Mouse (Mus musculus) left cerebral cortex, postnatal 25 days (tissue): ENCODE measurements around the gene Ngfr. TPM values are rescaled to one million over a fixed set of nuclear protein-coding genes. Genes with fewer than 3 reads are reported as not detected.

ENCODE experiments used
- DNase-seq, 2 experiments: peaks; one replicate each; pipeline ENCODE4 v3.0.0; 2022; ENCODE audit warnings: low spot score in 2 of 2, mixed read lengths in 1 of 2
- intact Hi-C: fragments of 180-260 bp; cut with DNase I; formaldehyde crosslinking; loops from one replicate; pipeline ENCODE4 v1.15.1; 2025
- total RNA-seq, 2 experiments: library from RNA; stranded (reverse); gene quantifications; 2 replicates each; pipeline ENCODE4 v1.2.3; 2021

The Ngfr gene
- total RNA-seq, 2 experiments from 2014 or later: 1.1 to 1.7 TPM

GRCm38 (mm10) chr11:95532353-95533072, 55.0 kb downstream of the Ngfr start:
- no peak for DNase-seq
- intact Hi-C loops: loop anchor here (1.0 kb wide), 2 partner anchors 54 to 117 kb away; no protein-coding TSS in a partner anchor

DNA sequence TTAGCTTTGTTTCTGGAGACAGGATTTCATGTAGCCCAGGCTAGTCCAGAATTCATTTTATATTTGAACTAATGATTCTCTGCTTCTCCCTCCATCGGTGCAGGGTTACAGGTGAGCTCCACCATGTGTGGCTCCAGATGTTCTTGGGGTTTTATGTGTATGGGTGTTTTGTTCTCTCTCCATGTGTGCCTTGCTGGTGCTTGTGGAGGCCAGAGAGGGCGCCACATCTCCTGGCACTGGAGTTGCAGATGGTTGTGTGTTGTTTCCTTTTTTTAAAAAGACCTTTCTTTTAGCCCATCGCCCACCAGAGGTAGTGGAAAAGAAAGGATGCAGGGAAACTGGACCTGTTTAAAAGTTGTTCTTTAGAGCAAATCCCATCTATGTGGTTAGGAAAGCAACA, 59.3 kb downstream of the Ngfr start:
- intact Hi-C loops: loop anchor here (10.0 kb wide), 1 partner anchor 213 kb away; the partner anchor contains the start of gene Kat7
- no peak for DNase-seq

DNA sequence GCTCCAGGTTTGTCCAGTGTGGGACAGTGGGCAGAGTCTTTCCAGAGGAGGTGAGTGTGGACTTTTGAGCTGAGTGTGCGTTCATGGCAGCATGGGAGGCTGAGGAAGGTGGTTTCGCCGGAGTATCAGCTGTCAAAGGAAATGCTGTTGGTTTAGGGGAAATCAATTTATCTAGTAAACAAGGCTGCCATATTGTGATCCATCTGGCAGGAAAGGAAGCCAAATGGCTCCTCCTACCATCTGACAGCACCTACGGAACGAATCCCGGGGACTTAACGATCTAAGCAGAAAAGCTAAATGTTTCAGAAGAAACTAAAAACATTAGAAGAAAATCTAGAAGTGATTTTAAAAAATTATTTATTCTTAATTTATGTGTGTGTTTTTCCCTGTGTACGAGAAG, 60.2 kb downstream of the Ngfr start:
- DNase-seq: no peak
- intact Hi-C loops: loop anchor here (10.0 kb wide), 1 partner anchor 213 kb away; the partner anchor contains the start of gene Kat7

GRCm38 (mm10) chr11:95521563-95521962, 66.0 kb downstream of the Ngfr start:
- intact Hi-C loops: loop anchor here (2.0 to 10.0 kb wide), 3 partner anchors 207 to 405 kb away; partner anchors contain the start of gene Kat7
- peak; percentile 77 to 84 for DNase-seq

DNA sequence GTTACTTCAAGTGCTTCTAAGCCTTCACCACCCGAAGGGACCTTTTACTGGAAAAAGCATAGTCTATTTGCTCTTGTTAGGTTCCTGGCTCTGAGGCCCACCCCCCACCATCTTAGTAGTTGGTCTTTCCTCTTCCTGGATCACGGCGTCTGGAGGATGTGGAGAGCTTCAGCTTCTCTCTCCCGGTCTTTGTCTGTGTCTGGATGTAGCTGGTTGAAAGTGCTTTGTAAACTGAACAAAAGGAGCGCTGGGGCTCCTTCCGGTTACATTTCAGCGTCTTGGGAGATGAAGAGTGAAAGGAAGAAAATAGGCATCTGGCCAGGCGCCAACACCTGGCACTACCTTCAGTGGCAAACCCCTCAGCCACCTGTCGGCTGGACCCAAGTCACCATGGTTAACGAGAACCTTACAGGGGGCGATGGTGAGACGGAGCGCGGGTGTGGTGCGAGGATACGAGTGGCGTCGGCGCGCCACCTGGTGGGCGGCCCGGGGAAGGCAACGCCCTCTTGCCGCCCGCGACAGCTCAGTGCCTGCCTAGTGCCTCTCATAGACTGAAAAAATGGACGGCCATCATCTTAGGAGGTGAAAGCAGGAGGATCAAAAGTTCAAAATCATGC, 67.0 kb downstream of the Ngfr start:
- intact Hi-C loops: loop anchor here (1.0 to 10.0 kb wide), 5 partner anchors 122 to 404 kb away; partner anchors contain the start of genes Kat7 and Slc35b1
- DNase-seq: peak; percentile 87 to 88

- intact Hi-C loops: loop anchor here (1.0 to 10.0 kb wide), 5 partner anchors 122 to 403 kb away; partner anchors contain the start of genes Kat7 and Slc35b1
- no peak for DNase-seq
Measured at GRCm38 (mm10) chr11:95519996-95520395, 67.5 kb downstream of the Ngfr start.

DNA sequence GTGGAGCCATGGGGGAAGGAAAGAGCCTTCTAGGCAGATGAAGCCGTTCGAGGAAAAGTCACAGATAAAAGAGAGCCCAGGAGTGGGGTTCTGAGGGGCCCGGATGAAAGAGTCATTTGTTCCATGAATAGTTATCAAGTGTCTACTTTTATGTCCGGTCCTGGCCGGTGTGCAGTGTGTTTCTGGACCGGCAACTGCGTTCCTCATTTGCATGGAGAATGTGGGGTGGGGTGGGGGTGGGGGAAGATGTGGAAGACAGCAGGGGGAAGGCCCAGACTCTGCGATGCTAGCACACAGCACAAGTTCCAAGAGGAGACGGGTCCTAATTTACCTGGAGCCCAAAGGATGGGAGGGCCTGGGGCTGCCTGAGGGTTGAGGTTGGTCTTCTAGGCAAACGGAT, 68.2 kb downstream of the Ngfr start:
- intact Hi-C loops: no loop called here
- DNase-seq: no peak

Other genes with a start within 250 kb of the Ngfr start
- 10 to 100 TPM; 65.6 to 66.0 TPM for gene Slc35b1, start 203.0 kb downstream of the Ngfr start, total RNA-seq
- gene Spop, start 173.7 kb downstream of the Ngfr start, total RNA-seq: 100 to 1,000 TPM; 183 to 188 TPM
- 10 to 100 TPM; 20.5 to 35.2 TPM for gene Nxph3, start 73.2 kb downstream of the Ngfr start, total RNA-seq
- gene Phb, start 79.2 kb upstream of the Ngfr start, total RNA-seq: 10 to 100 TPM; 80.2 to 81.4 TPM
- gene Zfp652, start 124.9 kb upstream of the Ngfr start, total RNA-seq: 10 to 100 TPM; 38.7 to 44.2 TPM
- 1 to 10 TPM in 1 of 2 experiments, under 1 TPM in 1; 0.73 to 1.9 TPM for gene B130006D01Rik, start 135.9 kb upstream of the Ngfr start, total RNA-seq
- 10 to 100 TPM; 69.9 to 71.8 TPM for gene Phospho1, start 236.8 kb upstream of the Ngfr start, total RNA-seq
- 1 to 10 TPM; 2.6 to 3.2 TPM for gene Gngt2, start 249.5 kb upstream of the Ngfr start, total RNA-seq